Mouse (Mus musculus) testis, adult 2 months (tissue): ENCODE data around the gene Ppp1r27. TPM values are rescaled to one million over a fixed set of nuclear protein-coding genes. Genes with fewer than 3 reads are reported as not detected.

ENCODE experiments used
- H3K27ac ChIP-seq: fragments of 200-500 bp; 2 replicates; pipeline ENCODE4 v1.5.1; 2012; ENCODE audit warnings: low read depth, low read length; ENCODE audit not compliant: control insufficient read depth, insufficient read depth
- H3K27me3 ChIP-seq: fragments of 200-500 bp; 2 replicates; pipeline ENCODE4 v1.6.1; 2012; ENCODE audit warnings: mild to moderate bottlenecking, low read length, moderate library complexity; ENCODE audit not compliant: control insufficient read depth, insufficient read depth
- H3K36me3 ChIP-seq: fragments of 200-500 bp; 2 replicates; pipeline ENCODE4 v1.6.1; 2012; ENCODE audit warnings: mild to moderate bottlenecking, low read length; ENCODE audit not compliant: control insufficient read depth, insufficient read depth
- H3K4me1 ChIP-seq: fragments of 200-500 bp; 2 replicates; pipeline ENCODE4 v1.6.1; 2012; ENCODE audit warnings: low read length; ENCODE audit not compliant: control insufficient read depth, insufficient read depth
- H3K4me3 ChIP-seq: fragments of 200-500 bp; 2 replicates; pipeline ENCODE4 v1.5.1; 2012; ENCODE audit warnings: low read depth, mild to moderate bottlenecking, low read length, moderate library complexity, mixed read lengths; ENCODE audit not compliant: control insufficient read depth
- CTCF ChIP-seq: fragments of 200-500 bp; IDR thresholded peaks from 2 replicates; pipeline ENCODE4 v1.5.1; 2012; ENCODE audit warnings: low read depth, mild to moderate bottlenecking, inconsistent platforms, low read length, moderate library complexity; ENCODE audit not compliant: control insufficient read depth, insufficient read depth, insufficient replicate concordance
- POLR2A ChIP-seq: fragments of 200-500 bp; IDR thresholded peaks from 2 replicates; pipeline ENCODE4 v1.6.1; 2012; ENCODE audit warnings: low read depth, mild to moderate bottlenecking, inconsistent platforms, low read length, moderate library complexity; ENCODE audit not compliant: control insufficient read depth
- polyA plus RNA-seq: library from polyadenylated mRNA; depleted of rRNA; stranded (reverse); fragments of >200 nt; gene quantifications from 2 replicates; pipeline ENCODE4 v1.2.3, GENCODE M21; 2012; rRNA removed

Gene Ppp1r27
- 31.2 and 31.6 TPM in 2 replicates for polyA plus RNA-seq

- H3K4me3 ChIP-seq: peak within 1 kb of the TSS; percentile 98
- no peak for TF ChIP-seq CTCF
- peak; percentile 52; the same call in 1 of the 2 replicates for TF ChIP-seq POLR2A
- peak within 1 kb of the TSS; percentile 77 for H3K27ac ChIP-seq
Observed at GRCm38 (mm10) chr11:120550810-120551440, at the start of gene Ppp1r27. Ppp1r27 (minus strand) TSS chr11:120551132.

DNA sequence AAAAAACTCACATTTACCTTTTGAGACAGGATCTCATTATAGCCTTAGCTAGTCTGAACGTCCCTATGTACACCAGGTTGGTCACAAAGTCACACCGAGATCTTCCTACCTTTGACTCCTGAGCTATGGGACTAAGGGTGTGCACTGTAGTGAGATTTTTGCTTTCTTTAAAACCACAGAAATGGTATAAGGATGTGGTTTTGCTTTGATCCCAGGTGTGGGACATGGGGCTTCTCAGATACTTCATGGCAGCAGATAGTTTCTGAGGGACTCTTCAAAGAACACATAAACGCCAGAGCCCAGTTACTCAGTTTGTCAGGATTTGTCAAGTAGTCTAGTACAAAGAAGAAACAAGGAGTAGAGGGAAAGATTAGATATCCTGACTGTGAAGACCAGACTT lies 49.8 kb upstream of the Ppp1r27 start:
- Histone ChIP-seq H3K27ac (no peak overlapping the region), H3K27me3 (no peaks in the 10 kb centered on the region), H3K4me1 (peaks cover 12% of the 10 kb centered on the region), H3K4me3 (no peak overlapping the region), H3K36me3 (peaks cover 4% of the 10 kb centered on the region; the same call in 1 of the 2 replicates)
- TF ChIP-seq CTCF (no peak), POLR2A (no peak)

More at GRCm38 (mm10) chr11:120550810-120551440, at the start of gene Ppp1r27:
- no peaks in the 10 kb centered on the region for H3K27me3 ChIP-seq
- no peaks in the 10 kb centered on the region for H3K36me3 ChIP-seq
- peaks cover 14% of the 10 kb centered on the region for H3K4me1 ChIP-seq

GRCm38 (mm10) chr11:120598990-120599549 lies 48.1 kb upstream of the Ppp1r27 start:
- Histone ChIP-seq H3K27me3 (no peaks in the 10 kb centered on the region), H3K36me3 (peaks cover 4% of the 10 kb centered on the region; the same call in 1 of the 2 replicates), H3K4me3 (peak overlapping the region; percentile 93), H3K4me1 (peaks cover 12% of the 10 kb centered on the region), H3K27ac (peak overlapping the region; percentile 89; the same call in 1 of the 2 replicates)
- no peak for TF ChIP-seq CTCF
- no peak for TF ChIP-seq POLR2A

- Histone ChIP-seq H3K4me3 (peak within 1 kb of the TSS; percentile 93), H3K27me3 (no peaks in the 10 kb centered on the region), H3K4me1 (peaks cover 12% of the 10 kb centered on the region), H3K27ac (peak within 1 kb of the TSS; percentile 89), H3K36me3 (peaks cover 4% of the 10 kb centered on the region; the same call in 1 of the 2 replicates)
- TF ChIP-seq CTCF (no peak), POLR2A (peak; percentile 72)
Observed at GRCm38 (mm10) chr11:120598283-120598989, 47.5 kb upstream of the Ppp1r27 start, which contains the start of the genes Alyref and Anapc11. Alyref (minus strand) TSS chr11:120598365. Anapc11 (plus strand) TSS chr11:120598421.

DNA sequence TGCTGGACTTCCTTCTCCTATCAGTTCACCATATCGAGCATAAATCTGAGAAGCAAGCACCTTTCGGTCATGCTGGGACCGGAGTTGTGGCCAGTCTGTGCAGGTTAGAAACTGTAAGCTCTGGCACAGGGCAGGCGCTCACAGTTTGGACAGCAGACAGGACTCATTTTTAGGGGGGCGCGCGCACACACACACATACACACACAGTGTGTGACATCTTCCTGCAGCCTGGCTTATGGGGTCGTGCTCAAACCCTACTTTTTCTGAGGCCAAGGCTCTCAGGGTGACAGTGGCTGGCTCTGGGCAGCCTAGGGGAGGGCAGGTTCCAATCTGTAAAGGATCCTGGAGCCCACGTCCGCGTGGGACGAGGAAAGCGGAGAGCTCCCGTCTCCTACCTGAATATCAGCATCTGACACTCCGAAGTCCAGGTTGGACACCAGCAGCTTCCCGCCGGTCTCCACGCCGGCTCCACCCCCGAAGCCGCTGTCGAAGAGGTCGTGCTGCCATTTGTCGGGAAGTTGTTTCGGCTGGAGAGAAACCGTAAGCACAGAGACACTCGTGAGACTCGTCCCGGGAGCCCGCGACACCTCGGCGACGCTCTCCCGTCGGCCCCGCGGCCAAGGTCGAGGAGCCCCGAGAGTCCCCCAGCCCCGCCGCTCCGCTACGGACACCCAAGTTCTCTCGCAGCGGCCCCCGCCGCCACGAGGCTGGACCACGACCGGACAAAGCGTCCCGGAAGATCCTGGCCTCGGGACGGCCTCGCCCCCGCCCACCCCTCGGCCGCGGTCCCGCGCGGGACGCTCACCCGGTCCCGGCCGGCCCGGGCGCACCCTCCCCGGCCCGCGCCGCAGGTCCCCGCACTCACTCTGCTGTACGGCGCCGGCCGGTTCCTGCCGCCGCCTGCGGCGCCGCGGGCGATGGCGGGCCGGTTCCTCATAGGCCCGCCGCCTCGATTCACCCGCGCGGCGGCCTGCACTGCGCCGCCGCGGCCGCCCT lies 46.6 kb upstream of the Ppp1r27 start:
- Histone ChIP-seq H3K27ac (peak overlapping the region; percentile 75), H3K4me3 (peak overlapping the region; percentile 93), H3K27me3 (no peaks in the 10 kb centered on the region), H3K4me1 (peaks cover 12% of the 10 kb centered on the region), H3K36me3 (peaks cover 2% of the 10 kb centered on the region; the same call in 1 of the 2 replicates)
- TF ChIP-seq CTCF (no peak), POLR2A (no peak)

GRCm38 (mm10) chr11:120588531-120588930 lies 37.6 kb upstream of the Ppp1r27 start:
- Histone ChIP-seq H3K4me1 (no peaks in the 10 kb centered on the region), H3K27me3 (no peaks in the 10 kb centered on the region), H3K4me3 (no peak overlapping the region), H3K36me3 (peaks cover 4% of the 10 kb centered on the region), H3K27ac (no peak overlapping the region)
- TF ChIP-seq POLR2A (no peak), CTCF (no peak)
